Mouse (Mus musculus) MEL (cell line): ENCODE data around the gene Uggt2.

ENCODE experiments used
- CTCF ChIP-seq, 3 experiments: IDR thresholded peaks in 2 of 3; conservative IDR thresholded peaks in 1 of 3; 2 replicates each; pipeline ENCODE4 v1.5.1; 2011 to 2012; ENCODE audit warnings: low read length in 3 of 3, low read depth in 2 of 3, mild to moderate bottlenecking in 2 of 3, improper control_type of control experiment in 1 of 3, inconsistent platforms in 1 of 3, mixed read lengths in 1 of 3, moderate library complexity in 1 of 3; ENCODE audit not compliant: control insufficient read depth in 1 of 3, insufficient read depth in 1 of 3, poor library complexity in 1 of 3, severe bottlenecking in 1 of 3
- E2F4 ChIP-seq: IDR thresholded peaks from 2 replicates; pipeline ENCODE4 v1.6.1; 2011; ENCODE audit warnings: low read depth, low read length, improper control_type of control experiment, borderline replicate concordance
- MAFK ChIP-seq: IDR thresholded peaks from 2 replicates; pipeline ENCODE4 v1.6.1; 2011; ENCODE audit warnings: low read depth, mild to moderate bottlenecking, low read length, improper control_type of control experiment, borderline replicate concordance
- NRF1 ChIP-seq: IDR thresholded peaks from 2 replicates; pipeline ENCODE4 v1.6.1; 2014; ENCODE audit warnings: low read depth, mild to moderate bottlenecking, inconsistent platforms, low read length, improper control_type of control experiment, moderate library complexity; ENCODE audit not compliant: poor library complexity, insufficient read depth, severe bottlenecking
- POLR2A ChIP-seq, 2 experiments: IDR thresholded peaks; 2 replicates each; pipeline ENCODE4 v1.6.1; 2011 to 2012; ENCODE audit warnings: low read length in 2 of 2, mild to moderate bottlenecking in 2 of 2, control low read depth in 1 of 2, improper control_type of control experiment in 1 of 2, low read depth in 1 of 2, moderate library complexity in 1 of 2; ENCODE audit not compliant: control insufficient read depth in 1 of 2, insufficient read depth in 1 of 2, poor library complexity in 1 of 2
- POLR2AphosphoS5 ChIP-seq: IDR thresholded peaks from 2 replicates; pipeline ENCODE4 v1.6.1; 2012; ENCODE audit warnings: low read depth, borderline replicate concordance, mild to moderate bottlenecking, inconsistent platforms, low read length, moderate library complexity, mixed read lengths
- TBP ChIP-seq: IDR thresholded peaks from 2 replicates; pipeline ENCODE4 v1.8.0; 2011; ENCODE audit warnings: low read depth, low read length, improper control_type of control experiment
- USF2 ChIP-seq, 2 experiments: IDR thresholded peaks; 2 replicates each; pipeline ENCODE4 v1.6.1; 2011 to 2012; ENCODE audit warnings: improper control_type of control experiment in 2 of 2, low read length in 2 of 2, borderline replicate concordance in 1 of 2, inconsistent platforms in 1 of 2, low read depth in 1 of 2, mild to moderate bottlenecking in 1 of 2; ENCODE audit not compliant: insufficient read depth in 1 of 2

DNA sequence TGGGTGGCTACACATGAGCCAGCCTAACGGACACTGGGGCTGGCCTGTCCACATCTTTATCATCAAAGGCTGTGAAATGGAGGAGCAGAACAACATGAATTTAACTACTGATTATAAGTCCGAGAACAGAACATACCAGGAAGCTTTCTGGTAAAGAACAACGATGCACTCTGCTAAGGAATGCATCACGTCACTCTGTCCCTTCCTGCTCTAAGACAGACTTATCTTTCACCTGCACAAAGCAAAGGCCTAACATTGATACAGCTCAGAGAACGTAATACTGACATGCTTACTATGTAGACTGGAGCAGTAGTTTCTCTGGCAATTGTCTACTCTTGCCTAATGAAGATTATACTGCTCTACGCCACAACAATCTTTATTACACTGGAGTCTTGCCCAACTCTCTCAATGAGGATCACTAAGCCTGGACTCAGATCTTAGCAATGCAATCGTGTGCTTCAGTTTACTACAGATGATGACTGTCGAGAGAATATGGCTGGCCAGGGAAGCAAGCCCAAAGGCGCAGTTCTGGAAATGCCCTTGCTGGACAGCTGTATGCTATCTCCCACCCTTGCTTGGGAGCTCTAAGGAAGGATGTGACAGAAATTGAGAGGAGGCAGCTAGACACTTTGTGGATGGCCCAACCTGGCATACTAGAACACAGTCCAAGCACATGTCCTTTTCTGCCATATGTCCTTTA is 103.9 kb downstream of the Uggt2 start:
- TF ChIP-seq E2F4 (no peak), MAFK (no peak), CTCF (IDR thresholded peaks at IDR 0.05 in 2 of 3, conservative IDR thresholded peaks at IDR 0.05 in 1 of 3; ENCODE audit: control insufficient read depth in 1 of 3, insufficient read depth in 1 of 3, low read depth in 2 of 3, low read length in 3 of 3, poor library complexity in 1 of 3, severe bottlenecking in 1 of 3) (no peak), TBP (no peak), POLR2AphosphoS5 (no peak), POLR2A (IDR thresholded peaks at IDR 0.05; ENCODE audit: control insufficient read depth in 1 of 2, insufficient read depth in 1 of 2, low read depth in 1 of 2, low read length in 2 of 2, poor library complexity in 1 of 2) (no peak), NRF1 (no peak), USF2 (IDR thresholded peaks at IDR 0.05; ENCODE audit: borderline replicate concordance in 1 of 2, insufficient read depth in 1 of 2, low read depth in 1 of 2, low read length in 2 of 2) (no peak)
